Mouse (Mus musculus): ENCODE data around the gene Dnmbp.

Gene Dnmbp

GRCm38 (mm10) chr19:43906492-43906891 lies 33.5 kb downstream of the Dnmbp start:
- DNase-seq (ENCODE audit: low spot score): no peak

- no peak for DNase-seq (ENCODE audit: low spot score)
Measured at GRCm38 (mm10) chr19:43905985-43906384, 34.0 kb downstream of the Dnmbp start.

- DNase-seq (ENCODE audit: low spot score): no peak
Measured at GRCm38 (mm10) chr19:43905136-43905535, 34.9 kb downstream of the Dnmbp start.

- no peak for DNase-seq (ENCODE audit: low spot score)
Measured at GRCm38 (mm10) chr19:43904327-43904726, 35.7 kb downstream of the Dnmbp start.

GRCm38 (mm10) chr19:43902887-43903286 lies 37.1 kb downstream of the Dnmbp start:
- no peak for DNase-seq (ENCODE audit: low spot score)

- no peak for DNase-seq (ENCODE audit: low spot score)
Measured at GRCm38 (mm10) chr19:43900690-43901089, 39.3 kb downstream of the Dnmbp start.

GRCm38 (mm10) chr19:43898547-43898946 lies 41.4 kb downstream of the Dnmbp start:
- DNase-seq (ENCODE audit: low spot score): no peak

GRCm38 (mm10) chr19:43896441-43896840 lies 43.5 kb downstream of the Dnmbp start:
- DNase-seq (ENCODE audit: low spot score): no peak

- no peak for DNase-seq (ENCODE audit: low spot score)
Measured at GRCm38 (mm10) chr19:43895951-43896350, 44.0 kb downstream of the Dnmbp start.

- DNase-seq (ENCODE audit: low spot score): no peak
Measured at GRCm38 (mm10) chr19:43894821-43895220, 45.2 kb downstream of the Dnmbp start.

GRCm38 (mm10) chr19:43894070-43894469 lies 45.9 kb downstream of the Dnmbp start:
- no peak for DNase-seq (ENCODE audit: low spot score)

- no peak for DNase-seq (ENCODE audit: low spot score)
Measured at GRCm38 (mm10) chr19:43890487-43890886, 49.5 kb downstream of the Dnmbp start.

- no peak for DNase-seq (ENCODE audit: low spot score)
Measured at GRCm38 (mm10) chr19:43887725-43888124, 52.3 kb downstream of the Dnmbp start.

GRCm38 (mm10) chr19:43887242-43887641 lies 52.7 kb downstream of the Dnmbp start:
- DNase-seq (ENCODE audit: low spot score): no peak

GRCm38 (mm10) chr19:43886371-43887099 lies 53.5 kb downstream of the Dnmbp start:
- DNase-seq (ENCODE audit: low spot score): no peak

GRCm38 (mm10) chr19:43884668-43885498 lies 55.1 kb downstream of the Dnmbp start:
- DNase-seq (ENCODE audit: low spot score): no peak

- DNase-seq (ENCODE audit: low spot score): no peak
Measured at GRCm38 (mm10) chr19:43882895-43883573, 57.0 kb downstream of the Dnmbp start.

- no peak for DNase-seq (ENCODE audit: low spot score)
Measured at GRCm38 (mm10) chr19:43881615-43882014, 58.4 kb downstream of the Dnmbp start.

- DNase-seq (ENCODE audit: low spot score): no peak
Measured at GRCm38 (mm10) chr19:43880420-43880819, 59.6 kb downstream of the Dnmbp start.

- DNase-seq (ENCODE audit: low spot score): peak; percentile 47
Measured at GRCm38 (mm10) chr19:43879401-43880212, 60.4 kb downstream of the Dnmbp start.

- no peak for DNase-seq (ENCODE audit: low spot score)
Measured at GRCm38 (mm10) chr19:43878111-43879092, 61.6 kb downstream of the Dnmbp start.
